Mouse (Mus musculus) B cell, adult 67 days (primary cell): Measurements from ENCODE around the gene Olfr697. TPM values are rescaled to one million over a fixed set of nuclear protein-coding genes. Genes with fewer than 3 reads are reported as not detected.

Experiments used
- total RNA-seq, 2 experiments: library from RNA; stranded (reverse); gene quantifications; 4 replicates each; pipeline ENCODE4 v1.2.4; 2023

The Olfr697 gene
- total RNA-seq: not detected

GRCm38 (mm10) chr7:106742343-106742742 lies at the start of gene Olfr697:
Gene Olfr697, minus strand, starts transcription at chr7:106742443.

DNA sequence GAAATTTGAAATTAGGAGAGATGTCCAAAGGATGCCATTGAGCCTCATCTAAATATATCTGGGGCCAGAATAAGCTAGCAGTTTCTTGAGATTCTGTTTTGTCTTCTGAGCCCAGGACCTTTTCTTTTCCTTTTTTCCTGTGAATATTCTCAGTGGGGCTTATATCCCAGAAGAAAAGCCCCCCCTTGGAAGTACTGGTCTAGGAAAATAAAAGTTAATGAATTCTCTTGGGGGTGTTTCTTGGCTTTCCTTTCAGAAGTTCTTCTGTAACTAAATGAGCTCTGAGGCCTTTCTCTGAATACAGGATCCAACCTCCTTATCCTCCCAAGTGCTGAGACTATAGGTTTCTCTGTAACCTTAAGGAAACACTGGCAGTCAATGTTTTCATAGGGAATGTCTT lies 13.1 kb upstream of the Olfr697 start, which contains the start of gene Olfr698:
TSS of gene Olfr698 (minus strand) at position 101 of the 400 bp plus-strand sequence.

GRCm38 (mm10) chr7:106716296-106716695 lies 25.9 kb downstream of the Olfr697 start, which contains the start of gene Olfr695:
Gene Olfr695, minus strand, starts transcription at chr7:106716396.

DNA sequence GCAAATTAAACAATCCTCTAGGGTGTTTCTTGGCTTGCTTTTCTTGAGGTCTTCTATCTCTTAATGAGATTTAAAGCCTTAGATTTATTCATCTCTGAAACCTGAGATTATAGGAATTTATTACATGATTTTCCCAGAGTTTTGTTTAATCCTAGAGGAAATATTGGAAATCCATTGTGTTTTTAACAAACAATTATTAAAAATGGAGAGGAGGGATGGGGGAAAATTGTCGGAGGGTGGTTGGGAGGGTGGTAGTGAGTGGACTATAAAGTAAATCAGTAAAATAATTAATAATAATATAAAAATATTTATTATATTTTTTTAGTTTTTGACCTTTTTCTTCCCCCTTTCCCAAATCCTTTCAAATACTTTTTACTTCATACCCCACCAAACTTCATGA lies 50.5 kb downstream of the Olfr697 start, which contains the start of gene Olfr694:
TSS of gene Olfr694 (minus strand) at position 101 of the 400 bp plus-strand sequence.

Other genes with a start within 250 kb of the Olfr697 start
- gene Olfr693, start 61.9 kb downstream of the Olfr697 start, total RNA-seq: not detected
- not detected for gene Olfr694, start 50.6 kb downstream of the Olfr697 start, total RNA-seq
- not detected for gene Olfr695, start 26.0 kb downstream of the Olfr697 start, total RNA-seq
- gene Olfr698, start 13.0 kb upstream of the Olfr697 start, total RNA-seq: not detected
- not detected for gene Olfr699, start 50.8 kb upstream of the Olfr697 start, total RNA-seq
- gene Olfr700, start 66.4 kb upstream of the Olfr697 start, total RNA-seq: not detected
- gene Olfr701, start 71.7 kb upstream of the Olfr697 start, total RNA-seq: not detected
- not detected for gene Olfr702, start 91.5 kb upstream of the Olfr697 start, total RNA-seq
- gene Olfr703, start 100.9 kb upstream of the Olfr697 start, total RNA-seq: not detected
- gene Olfr704, start 120.7 kb upstream of the Olfr697 start, total RNA-seq: not detected
- not detected for gene Olfr705, start 134.4 kb upstream of the Olfr697 start, total RNA-seq
- not detected for gene Olfr706, start 145.7 kb upstream of the Olfr697 start, total RNA-seq
- not detected for gene Olfr707, start 158.8 kb upstream of the Olfr697 start, total RNA-seq
- gene Olfr1532-ps1, start 165.6 kb upstream of the Olfr697 start, total RNA-seq: not detected
- under 1 TPM; 0.15 to 0.18 TPM for gene Olfr709-ps1, start 189.8 kb upstream of the Olfr697 start, total RNA-seq
- gene Olfr710, start 205.9 kb upstream of the Olfr697 start, total RNA-seq: not detected
- not detected for gene Olfr6, start 221.5 kb upstream of the Olfr697 start, total RNA-seq
- not detected for gene Olfr711, start 233.0 kb upstream of the Olfr697 start, total RNA-seq